Mouse (Mus musculus) small intestine, adult 2 months (tissue): ENCODE data around the gene Uvrag. TPM values are rescaled to one million over a fixed set of nuclear protein-coding genes. Genes with fewer than 3 reads are reported as not detected.

ENCODE experiments used
- H3K27ac ChIP-seq: fragments of 200-500 bp; 2 replicates; pipeline ENCODE4 v1.5.1; 2012; ENCODE audit warnings: low read depth, low read length, control low read depth, inconsistent platforms; ENCODE audit not compliant: insufficient read depth
- H3K27me3 ChIP-seq: fragments of 200-500 bp; 2 replicates; pipeline ENCODE4 v1.6.1; 2012; ENCODE audit warnings: mild to moderate bottlenecking, moderate library complexity, low read length, inconsistent platforms; ENCODE audit not compliant: control insufficient read depth, insufficient read depth
- H3K36me3 ChIP-seq: fragments of 200-500 bp; 2 replicates; pipeline ENCODE4 v1.6.1; 2012; ENCODE audit warnings: mild to moderate bottlenecking, low read length, control low read depth, inconsistent platforms; ENCODE audit not compliant: control insufficient read depth, insufficient read depth
- H3K4me1 ChIP-seq: fragments of 200-500 bp; 2 replicates; pipeline ENCODE4 v1.6.1; 2012; ENCODE audit warnings: low read length, inconsistent platforms, mixed read lengths; ENCODE audit not compliant: control insufficient read depth, insufficient read depth, insufficient read length
- H3K4me3 ChIP-seq: fragments of 200-500 bp; 2 replicates; pipeline ENCODE4 v1.5.1; 2012; ENCODE audit warnings: low read depth, mild to moderate bottlenecking, control low read depth, inconsistent platforms, low read length, moderate library complexity
- CTCF ChIP-seq: fragments of 200-500 bp; IDR thresholded peaks from 2 replicates; pipeline ENCODE4 v1.5.1; 2012; ENCODE audit warnings: low read depth, mild to moderate bottlenecking, control low read depth, inconsistent platforms, low read length, moderate library complexity, mixed read lengths; ENCODE audit not compliant: insufficient replicate concordance, insufficient read length; ENCODE audit errors: extremely low read depth
- POLR2A ChIP-seq: fragments of 200-500 bp; IDR thresholded peaks from 2 replicates; pipeline ENCODE4 v1.6.1; 2012; ENCODE audit warnings: low read depth, mild to moderate bottlenecking, control low read depth, inconsistent platforms, low read length, moderate library complexity
- WGBS: fragments of 180-500 bp; shearing (Covaris S2); methylation state at CpG from one replicate; pipeline ENCODE4 v1.1.7; 2018; 5-methylcytosine and 5-hydroxymethylcytosine counted together
- polyA plus RNA-seq: library from polyadenylated mRNA; depleted of rRNA; stranded (reverse); fragments of >200 nt; gene quantifications from 2 replicates; pipeline ENCODE4 v1.2.3, GENCODE M21; 2012

The Uvrag gene
- polyA plus RNA-seq, 1 experiment = 28.2 TPM

DNA sequence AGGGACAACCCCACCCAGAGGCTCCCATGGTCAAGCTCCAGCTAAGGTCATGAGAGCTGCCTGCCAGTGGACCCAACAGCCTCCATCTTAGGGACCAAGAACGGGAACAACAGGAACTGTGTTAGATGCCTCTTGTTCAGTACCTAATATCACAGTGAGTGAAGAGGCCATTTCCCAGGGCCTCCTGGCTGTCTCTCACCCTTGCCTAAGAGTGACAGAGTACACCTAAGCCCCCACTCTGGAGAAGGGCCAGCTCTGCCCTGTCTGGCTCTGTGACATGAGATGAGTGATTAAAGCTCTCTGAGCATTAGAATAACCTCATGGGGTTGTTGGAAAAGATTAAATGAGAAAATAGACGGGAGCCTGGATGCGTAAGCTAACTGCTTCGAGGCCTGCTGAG is 33.1 kb upstream of the Uvrag start:
- H3K4me3 ChIP-seq = no peak overlapping the region
- no peak overlapping the region for H3K27ac ChIP-seq
- no peaks in the 10 kb centered on the region for H3K27me3 ChIP-seq
- WGBS = 97% methylated on average over 4 of the region's 4 CpGs
- H3K36me3 ChIP-seq = peaks cover 22% of the 10 kb centered on the region
- TF ChIP-seq CTCF (no peak), POLR2A (no peak)
- H3K4me1 ChIP-seq = peaks cover 63% of the 10 kb centered on the region

DNA sequence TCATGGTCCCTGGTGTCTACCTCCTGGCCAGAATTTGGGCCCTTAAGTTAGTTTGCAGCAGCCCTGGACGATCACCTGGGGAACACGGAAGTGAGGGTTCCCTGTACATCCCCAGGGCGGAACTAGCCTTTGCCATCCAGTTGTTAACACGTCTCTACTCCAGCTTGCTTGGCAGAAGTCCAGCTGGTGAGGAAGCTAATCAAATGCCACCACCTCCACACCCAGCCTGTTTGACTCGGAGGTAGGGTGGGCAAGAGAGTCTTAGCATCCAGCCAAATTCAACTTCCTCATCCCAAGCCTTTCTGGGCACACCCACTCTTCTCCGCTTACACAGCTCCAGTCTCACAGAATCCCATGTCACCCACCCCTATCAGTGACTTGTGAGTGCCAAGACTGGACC is 32.0 kb upstream of the Uvrag start:
- Histone ChIP-seq H3K36me3 (peaks cover 29% of the 10 kb centered on the region), H3K4me3 (no peak overlapping the region), H3K4me1 (peaks cover 73% of the 10 kb centered on the region), H3K27ac (peak overlapping the region; percentile 62; the same call in 1 of the 2 replicates), H3K27me3 (no peaks in the 10 kb centered on the region)
- WGBS = 28% methylated on average over 6 of the region's 6 CpGs
- no peak for TF ChIP-seq CTCF
- TF ChIP-seq POLR2A = no peak

DNA sequence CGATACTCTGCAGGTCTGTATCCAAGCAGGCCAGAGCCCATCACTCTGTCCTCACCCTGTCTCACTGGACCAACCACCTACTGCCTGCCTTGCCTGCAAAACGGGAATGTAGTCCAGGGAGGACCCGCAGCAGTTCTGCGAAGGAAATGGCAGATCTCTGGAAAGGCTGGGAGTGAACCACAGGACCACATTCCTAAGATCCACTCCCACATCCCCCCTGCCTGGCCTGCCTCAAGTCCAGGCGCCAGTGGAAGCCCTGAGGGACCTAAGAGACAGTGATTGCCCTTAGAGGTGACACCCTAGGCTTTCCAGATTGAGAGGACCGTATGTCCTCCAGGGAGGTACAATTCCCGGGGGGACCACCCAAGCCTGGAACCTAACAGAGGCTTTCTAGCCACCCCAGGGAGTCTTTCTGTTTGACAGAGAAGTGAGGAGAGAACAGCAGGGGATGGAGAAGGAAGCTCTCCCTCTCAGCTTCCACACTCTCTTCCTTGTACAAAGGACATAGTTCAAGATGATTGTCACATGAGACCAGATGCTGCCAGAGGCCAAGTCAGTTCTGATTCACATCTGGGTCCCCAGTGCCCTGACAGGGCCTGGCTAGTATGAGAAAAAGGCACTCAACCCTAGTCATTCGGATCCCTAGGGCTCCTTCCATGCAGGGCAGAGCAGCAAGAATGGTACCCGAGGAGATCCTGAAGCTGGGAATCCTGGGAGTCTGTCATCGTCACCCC is 31.0 kb upstream of the Uvrag start:
- TF ChIP-seq POLR2A = peak; percentile 26; the same call in 1 of the 2 replicates
- no peak for TF ChIP-seq CTCF
- 80% methylated on average over 10 of the region's 10 CpGs for WGBS
- Histone ChIP-seq H3K4me3 (no peak overlapping the region), H3K27ac (peak overlapping the region; percentile 62), H3K27me3 (no peaks in the 10 kb centered on the region), H3K4me1 (peaks cover 74% of the 10 kb centered on the region), H3K36me3 (peaks cover 27% of the 10 kb centered on the region)

DNA sequence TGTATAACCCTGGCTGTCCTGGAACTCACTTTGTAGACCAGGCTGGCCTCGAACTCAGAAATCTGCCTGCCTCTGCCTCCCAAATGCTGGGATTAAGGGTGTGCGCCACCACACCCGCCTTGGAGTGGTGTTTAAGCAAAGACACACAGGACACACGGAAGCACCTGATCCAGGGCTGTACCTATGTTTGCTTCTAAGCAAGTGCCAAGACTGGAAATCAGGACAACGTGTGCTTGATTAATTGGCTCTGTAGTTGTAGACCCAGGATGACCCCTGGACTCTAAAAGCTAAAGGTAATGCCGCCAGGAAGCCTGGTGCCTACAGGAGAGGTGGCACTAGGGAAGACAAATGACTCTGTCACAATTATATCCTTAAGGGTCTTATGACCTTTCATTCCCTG is 29.6 kb upstream of the Uvrag start:
- H3K27me3 ChIP-seq = no peaks in the 10 kb centered on the region
- 48% methylated on average over 6 of the region's 6 CpGs for WGBS
- H3K4me3 ChIP-seq = no peak overlapping the region
- peak overlapping the region; percentile 55; the same call in 1 of the 2 replicates for H3K27ac ChIP-seq
- TF ChIP-seq POLR2A = no peak
- TF ChIP-seq CTCF = no peak
- peaks cover 33% of the 10 kb centered on the region for H3K36me3 ChIP-seq
- peaks cover 79% of the 10 kb centered on the region for H3K4me1 ChIP-seq

DNA sequence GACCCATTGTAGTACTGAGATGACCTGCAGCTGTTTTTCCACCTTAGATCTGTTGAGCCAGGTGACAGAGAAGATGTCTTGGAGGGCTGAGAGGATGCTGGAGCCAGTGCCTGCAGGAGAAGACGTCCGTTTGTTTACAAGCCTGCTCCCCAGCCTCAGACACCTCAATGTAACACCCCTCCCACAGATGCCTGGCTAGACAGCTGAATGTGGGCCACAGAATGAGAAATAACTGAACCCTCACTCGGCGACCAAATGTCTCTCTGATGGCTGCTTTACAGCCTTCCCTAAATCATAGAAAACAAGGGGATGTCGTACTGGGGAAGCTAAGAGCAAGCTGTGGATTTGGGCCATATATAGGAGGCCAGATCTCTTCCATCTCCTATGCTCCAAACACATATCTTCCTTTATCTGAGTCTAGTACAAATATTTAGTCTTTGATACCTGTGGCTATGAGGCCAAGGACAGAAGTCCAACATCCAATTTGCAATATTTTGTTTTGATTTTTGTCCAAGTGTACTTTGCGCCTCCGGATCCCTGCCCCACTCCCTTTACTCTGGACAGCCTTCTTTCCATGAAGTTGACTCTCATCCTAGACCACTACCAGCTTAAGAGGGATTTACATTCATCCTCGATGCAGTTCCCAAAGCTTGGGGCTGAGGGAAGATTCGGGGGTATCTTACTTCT is 28.9 kb upstream of the Uvrag start:
- WGBS = 44% methylated on average over 9 of the region's 9 CpGs
- Histone ChIP-seq H3K27ac (peak overlapping the region; percentile 55; the same call in 1 of the 2 replicates), H3K27me3 (no peaks in the 10 kb centered on the region), H3K4me3 (no peak overlapping the region), H3K4me1 (peaks cover 80% of the 10 kb centered on the region), H3K36me3 (peaks cover 33% of the 10 kb centered on the region)
- TF ChIP-seq CTCF = no peak
- TF ChIP-seq POLR2A = no peak

DNA sequence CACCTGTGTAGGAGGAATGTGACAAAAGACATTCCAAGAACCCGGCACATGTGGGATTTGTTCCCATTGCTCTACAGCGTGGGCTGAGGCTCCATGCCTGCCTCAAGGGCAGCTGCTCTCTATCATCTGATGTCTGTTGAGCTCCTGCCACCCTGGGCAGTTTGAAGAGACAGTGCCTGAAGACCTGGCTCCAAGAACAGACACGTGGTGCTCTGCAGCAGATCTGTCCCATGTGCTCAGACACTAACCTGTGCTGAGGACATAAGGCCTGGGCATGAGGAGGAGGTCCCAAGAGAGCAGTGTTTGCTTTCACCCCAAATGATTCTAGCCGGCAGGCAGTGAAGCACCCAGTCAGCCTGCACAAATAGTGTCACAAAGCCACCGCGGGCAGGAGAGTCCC is 27.8 kb upstream of the Uvrag start:
- TF ChIP-seq CTCF (no peak), POLR2A (no peak)
- WGBS = 72% methylated on average over 6 of the region's 6 CpGs
- no peaks in the 10 kb centered on the region for H3K27me3 ChIP-seq
- peaks cover 37% of the 10 kb centered on the region for H3K36me3 ChIP-seq
- H3K4me3 ChIP-seq = no peak overlapping the region
- H3K4me1 ChIP-seq = peaks cover 85% of the 10 kb centered on the region
- H3K27ac ChIP-seq = no peak overlapping the region

DNA sequence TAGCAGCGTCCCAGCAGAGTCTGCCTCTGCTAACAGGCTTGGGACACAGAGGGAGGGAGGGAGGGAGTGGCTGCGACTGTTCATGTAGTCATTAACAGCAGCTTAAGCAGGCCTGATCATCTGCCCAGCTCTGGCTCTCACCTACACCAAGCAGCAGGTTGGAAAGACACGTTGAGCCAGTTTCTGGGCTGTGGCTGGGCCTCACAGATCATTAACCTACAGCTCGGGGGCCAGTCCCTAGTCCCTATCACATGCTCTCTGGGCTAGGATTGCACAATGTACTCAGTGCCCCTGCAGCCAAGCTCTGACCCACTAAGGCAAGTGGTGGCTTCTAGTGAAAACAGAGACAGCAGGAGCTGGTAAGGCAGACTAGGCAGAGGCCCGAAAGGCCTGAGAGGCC is 27.0 kb upstream of the Uvrag start:
- Histone ChIP-seq H3K36me3 (peaks cover 40% of the 10 kb centered on the region), H3K4me1 (peaks cover 85% of the 10 kb centered on the region), H3K27ac (peak overlapping the region; percentile 60), H3K27me3 (no peaks in the 10 kb centered on the region), H3K4me3 (no peak overlapping the region)
- WGBS = 22% methylated on average over 5 of the region's 5 CpGs
- no peak for TF ChIP-seq CTCF
- TF ChIP-seq POLR2A = no peak
